Mouse (Mus musculus) B cell, adult 2 months (primary cell): ENCODE measurements around the gene Dchs2.
"Not testable (repeated sequence)": the region's sequence is repeated elsewhere in the genome, so short reads cannot be mapped to it uniquely, and the experiment has no call there.

ENCODE experiments used
- DNase-seq, 2 experiments: peaks; one replicate each; pipeline ENCODE4 v3.0.0; 2022

The Dchs2 gene

DNA sequence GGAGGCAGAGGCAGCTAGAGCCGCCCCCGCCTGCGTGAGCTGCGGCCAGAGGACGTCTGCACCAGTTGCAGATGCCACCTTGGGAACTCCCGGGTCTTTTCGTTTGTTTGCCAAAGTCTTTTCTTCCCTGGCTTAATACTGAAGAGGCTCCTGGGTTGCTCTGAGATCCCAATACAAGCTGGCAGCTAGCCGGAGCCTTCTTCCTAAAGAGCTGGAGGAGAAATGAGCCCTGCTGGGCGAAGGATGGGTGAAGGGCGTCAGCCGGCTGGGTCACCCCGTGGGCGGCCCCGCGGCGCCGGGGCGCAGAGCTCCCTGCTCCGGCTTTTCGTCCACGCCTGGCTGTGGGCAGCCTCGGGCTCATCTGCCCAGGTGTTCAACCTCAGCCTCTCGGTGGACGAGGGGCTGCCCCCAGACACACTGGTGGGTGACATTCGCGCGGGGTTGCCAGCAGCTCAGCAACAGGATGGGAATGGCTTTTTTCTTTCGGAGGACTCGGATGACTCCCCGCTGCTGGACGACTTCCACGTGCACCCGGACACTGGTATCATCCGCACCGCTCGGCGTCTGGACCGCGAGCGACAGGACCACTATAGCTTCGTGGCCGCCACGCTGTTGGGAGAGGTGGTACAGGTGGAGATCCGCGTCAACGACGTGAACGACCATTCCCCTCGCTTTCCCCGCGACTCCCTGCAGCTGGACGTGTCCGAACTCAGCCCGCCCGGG is at the start of gene Dchs2:
TSS of gene Dchs2 (plus strand) at position 223 of the 723 bp plus-strand sequence.
- no peak for DNase-seq

DNA sequence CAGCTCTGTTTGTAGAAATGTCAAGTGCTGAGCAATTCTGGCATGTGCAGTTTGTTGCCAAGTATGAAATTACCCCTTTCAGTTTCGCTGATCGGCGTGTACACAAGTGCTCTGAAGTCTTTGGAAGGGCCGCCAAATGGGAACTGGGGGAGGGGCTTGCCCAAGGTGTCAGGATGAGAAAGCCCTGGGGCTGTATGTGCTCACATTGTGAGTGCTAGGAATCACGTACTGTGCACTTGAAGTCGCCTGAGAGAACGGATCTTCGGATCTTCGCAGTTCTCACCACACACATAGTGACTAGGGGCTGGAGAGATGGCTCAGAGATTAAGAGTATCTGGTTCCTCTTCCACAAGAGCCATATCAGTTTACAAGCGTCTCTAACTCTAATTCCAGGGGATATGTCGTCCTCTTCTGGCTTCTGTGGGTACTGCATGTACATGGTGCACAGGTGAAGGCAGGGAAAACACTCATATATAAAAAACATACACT is 47.1 kb upstream of the Dchs2 start:
- DNase-seq: peak; percentile 79 to 81

DNA sequence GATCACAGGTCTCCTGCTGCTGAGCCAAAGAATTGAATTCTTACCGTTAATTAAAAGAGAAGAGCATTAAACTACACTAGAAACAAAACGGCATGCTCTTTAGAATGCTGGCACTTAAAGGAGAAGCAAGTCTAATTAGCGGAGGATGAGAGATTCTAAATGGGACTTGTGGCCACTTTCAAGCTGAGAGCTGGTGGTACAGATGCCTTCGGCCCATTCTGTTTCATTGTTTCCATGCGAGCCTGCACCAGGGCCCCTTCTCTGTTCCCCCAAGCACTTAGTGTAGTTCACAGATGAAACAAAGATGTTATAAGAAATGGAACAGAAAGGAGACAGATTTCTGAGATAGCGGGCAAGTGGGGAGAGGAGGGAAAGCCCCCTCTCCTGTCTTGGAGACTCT is 30.2 kb upstream of the Dchs2 start:
- no peak for DNase-seq

DNA sequence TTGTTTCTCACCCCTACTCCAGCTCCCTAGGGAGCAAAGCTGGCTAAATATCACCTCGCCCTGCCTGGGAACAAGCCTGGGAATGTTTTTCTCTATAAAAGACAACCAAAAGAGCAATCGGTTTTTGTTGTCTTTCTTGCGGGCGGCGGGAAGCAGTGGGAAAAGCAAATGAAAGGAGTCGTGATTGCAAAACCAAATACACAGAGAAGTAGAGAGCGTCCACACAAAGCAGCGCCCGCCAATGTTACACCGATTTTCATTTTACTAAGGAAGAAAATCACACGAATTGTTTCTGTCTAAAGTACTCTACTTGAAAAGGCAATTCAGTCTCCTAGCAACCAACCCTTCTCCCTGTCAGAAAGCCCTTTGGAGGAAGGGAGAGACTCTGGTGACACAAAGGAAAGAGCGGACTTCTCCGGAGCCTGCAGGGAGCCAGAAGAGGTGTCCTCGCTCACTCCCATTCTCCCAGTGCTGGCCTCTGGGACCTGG is 29.2 kb upstream of the Dchs2 start:
- no peak for DNase-seq

DNA sequence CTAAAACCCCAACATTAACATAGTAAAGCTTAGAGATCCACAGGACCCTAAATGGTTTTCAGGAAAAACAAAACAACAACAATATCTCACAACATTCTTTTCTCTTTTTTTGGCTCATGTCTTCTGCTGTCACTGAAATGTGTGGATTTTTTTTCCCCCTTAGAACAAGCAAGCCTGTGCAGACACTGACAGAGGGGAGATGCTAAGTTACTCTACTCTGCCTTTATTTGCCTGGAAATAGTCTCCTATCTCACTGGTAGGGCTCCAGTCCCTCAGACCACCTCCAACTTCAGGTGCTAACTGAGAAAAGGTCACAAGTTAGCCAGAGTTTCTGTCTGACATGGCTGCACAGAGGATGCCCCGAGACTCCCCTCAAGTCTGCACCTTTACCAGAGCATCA is 28.6 kb upstream of the Dchs2 start:
- DNase-seq: no peak

DNA sequence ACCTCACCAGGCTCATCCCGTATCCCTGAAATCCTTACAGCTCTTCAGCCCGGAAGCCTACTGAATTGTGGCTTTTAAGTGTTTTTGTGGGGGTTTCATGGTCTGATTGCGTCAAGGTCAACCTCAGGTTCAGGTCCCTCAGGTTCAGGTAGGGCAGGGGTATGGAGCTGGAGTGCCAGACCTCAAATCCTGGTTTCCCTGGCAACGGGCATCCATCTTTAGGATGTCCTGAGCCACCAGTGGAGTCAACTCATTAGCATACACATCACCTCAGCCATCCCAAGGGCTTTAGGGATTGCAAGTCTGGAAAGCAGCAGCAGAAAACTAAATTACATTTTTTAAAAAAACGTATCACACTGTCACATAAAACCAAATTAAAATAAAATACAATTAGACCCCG is 28.1 kb upstream of the Dchs2 start:
- DNase-seq: no peak

DNA sequence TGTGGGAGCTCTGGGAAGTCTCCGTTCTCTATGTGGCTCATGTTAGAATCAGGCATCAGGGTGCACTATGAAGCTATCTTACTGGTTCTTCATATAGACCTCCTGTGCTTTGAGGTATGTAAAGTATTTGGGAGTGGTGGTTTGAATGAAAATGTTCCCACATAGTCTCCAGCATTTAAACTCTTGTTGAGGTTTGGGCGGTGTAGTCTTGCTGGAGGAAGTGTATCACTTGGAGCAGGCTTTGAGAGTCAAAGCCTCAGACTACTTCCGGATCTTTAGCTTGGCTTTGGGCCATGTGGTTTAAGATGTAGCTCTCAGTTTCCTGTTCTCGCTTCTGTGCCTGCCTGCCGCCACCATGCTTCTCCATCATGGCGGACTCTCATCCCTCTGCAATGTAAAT is 25.5 kb upstream of the Dchs2 start:
- DNase-seq: no peak

DNA sequence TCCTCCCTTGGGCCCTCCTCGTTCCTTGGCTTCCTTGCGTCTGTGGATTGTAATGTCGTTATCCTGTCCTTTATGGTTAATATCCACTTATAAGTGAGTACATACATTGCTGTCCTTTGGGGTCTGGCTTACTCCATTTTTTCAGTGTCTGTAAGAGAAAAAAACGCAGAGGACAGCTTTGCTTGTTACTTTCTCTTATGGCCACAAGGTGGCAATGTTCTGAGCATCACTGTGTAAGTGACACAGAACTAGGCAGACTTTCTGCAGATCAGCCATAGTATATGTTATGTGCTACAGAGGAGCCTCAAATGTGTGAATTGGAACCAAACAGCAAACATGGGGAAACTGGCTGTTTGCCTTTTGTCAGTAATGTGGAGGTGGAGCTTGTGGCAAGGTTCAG is 17.6 kb upstream of the Dchs2 start:
- DNase-seq: no peak

DNA sequence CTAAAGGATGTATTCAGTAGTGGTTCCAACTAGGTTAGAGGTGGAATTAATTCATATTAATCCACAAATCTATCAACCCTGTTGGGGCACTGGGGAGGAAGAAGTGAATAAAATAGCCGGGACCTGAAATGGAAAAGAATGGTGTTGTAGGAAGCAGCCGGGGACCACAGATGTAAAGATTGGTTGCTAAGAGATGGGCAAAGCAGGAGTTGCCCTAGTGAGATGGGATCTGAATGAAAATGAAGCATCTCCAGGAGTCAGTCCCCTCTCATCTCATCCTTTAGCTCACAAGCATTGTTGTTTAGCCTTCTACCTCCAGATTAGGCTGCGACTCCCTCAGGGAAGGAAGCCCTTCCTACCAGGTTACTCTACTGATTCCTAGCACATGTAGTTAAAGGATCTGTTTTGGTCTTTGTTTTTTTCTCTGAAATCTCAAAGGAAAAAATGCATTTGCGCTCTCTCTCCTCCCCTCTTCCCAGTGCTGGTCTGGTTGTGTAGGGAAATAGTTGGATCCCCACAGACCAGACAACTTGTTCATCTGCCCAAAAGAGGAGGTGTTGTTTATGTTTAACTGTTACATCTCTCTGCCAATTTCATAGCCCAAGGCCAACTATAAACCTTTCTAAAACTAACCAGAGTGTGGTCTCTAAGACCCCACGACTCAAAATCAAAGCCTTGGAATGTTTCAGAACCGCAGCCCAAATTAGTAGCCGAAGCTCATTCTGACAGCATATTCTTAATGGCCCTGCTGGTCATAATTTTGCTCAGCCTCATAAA is 16.1 kb upstream of the Dchs2 start:
- no peak for DNase-seq

DNA sequence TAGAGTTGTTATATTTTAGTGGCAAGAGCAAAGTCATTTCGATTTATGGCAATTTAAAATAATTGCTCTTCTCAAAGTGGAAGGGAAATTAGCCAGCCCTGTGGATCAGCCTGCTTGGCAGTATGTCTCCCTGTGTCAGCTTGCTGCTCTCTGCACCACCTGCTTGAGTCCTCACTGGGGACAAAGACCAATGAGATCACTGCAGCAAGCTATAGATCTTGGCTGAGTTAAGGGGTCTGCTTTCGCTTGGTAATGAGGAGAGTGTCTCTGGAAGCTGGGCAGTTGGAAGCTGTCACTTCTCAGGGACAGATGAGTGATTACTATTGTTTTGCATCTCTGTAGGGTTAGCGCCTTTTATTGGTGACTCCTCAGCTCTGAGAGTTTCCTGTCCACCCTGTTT is 14.9 kb upstream of the Dchs2 start:
- DNase-seq: no peak

DNA sequence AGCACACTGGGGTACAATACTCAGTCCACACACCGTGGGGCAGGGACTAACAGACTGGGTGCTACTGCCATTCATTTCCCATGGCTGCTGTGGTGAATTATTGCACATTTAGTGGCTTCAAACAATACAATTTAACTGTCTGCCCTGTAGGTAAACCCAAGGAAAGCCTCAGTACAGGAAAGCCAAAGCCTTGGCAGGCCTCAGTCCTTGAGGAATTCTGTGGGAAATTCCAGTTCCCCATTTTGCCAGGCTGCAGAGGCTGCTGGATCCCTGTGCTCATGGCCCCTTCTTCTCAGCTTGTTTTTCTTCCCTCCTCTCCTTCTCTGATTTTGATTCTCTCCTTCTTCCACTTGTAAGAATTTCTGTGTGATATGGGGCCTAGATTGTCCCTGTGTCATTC is 12.8 kb upstream of the Dchs2 start:
- no peak for DNase-seq

DNA sequence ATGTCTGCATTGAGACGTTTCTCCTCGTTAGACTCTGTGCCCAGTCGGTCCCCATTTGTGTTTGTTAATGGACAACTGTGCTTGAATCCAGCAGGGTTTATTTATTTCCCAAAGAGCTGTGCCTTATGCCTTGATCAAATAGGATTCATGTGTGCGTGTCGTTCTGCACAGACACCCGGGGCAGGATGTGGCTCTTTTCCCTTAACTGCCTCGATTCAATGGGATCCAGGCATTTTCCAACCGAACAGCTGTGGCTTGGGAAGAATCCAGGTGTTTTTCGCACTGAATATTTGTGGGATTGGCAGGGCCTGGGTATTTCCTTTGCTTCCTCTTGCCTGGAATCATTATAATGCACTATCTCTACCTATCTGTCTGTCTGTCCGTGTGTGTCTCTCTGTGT is 10.2 kb upstream of the Dchs2 start:
- DNase-seq: no peak

DNA sequence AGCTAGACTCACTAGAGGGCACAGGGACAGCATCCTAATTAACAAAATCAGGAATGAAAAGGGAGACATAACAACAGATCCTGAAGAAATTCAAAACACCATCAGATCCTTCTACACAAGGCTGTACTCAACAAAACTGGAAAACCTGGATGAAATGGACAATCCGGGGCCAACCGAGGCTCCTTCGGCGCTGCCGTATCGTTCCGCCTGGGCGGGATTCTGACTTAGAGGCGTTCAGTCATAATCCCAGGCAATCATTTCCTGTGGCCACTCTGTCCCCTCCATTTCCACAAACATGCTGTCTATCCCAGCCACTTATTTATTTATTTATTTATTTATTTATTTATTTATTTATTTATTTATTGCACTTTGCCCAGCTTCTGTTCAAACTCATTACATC is 3.8 kb upstream of the Dchs2 start:
- not testable (repeated sequence) for DNase-seq

DNA sequence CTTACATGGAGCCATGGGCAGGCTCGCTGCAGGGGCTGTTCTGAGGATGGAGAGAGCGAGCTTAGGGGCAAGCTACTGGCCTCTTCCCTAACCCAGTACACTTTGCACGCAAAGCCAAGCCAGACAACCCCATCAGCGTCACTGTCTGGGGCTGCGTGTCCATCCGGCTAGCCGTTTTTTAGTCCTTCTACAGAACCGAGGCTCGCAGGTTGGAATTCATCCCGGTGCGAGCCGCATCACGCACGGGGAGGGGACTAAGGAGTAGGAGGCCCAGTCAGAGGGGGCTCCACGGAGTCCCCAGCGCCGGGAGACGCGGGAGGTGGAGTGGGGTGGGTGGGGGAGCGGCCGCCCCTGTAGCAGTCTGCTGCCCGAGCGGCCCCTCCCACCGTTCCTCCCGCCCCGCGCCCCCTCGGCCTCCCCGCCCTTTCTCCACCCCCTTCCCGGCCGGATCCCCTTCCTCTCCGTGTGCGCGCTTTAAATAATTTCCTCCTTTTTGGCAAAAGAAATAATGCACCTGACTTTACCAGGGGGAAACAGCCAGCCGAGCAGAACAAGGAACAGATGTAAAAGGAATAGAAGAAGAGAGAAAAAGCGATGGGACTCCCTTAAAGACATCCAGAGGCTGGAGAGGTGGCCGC is 541 bp upstream of the Dchs2 start:
- DNase-seq: no peak

DNA sequence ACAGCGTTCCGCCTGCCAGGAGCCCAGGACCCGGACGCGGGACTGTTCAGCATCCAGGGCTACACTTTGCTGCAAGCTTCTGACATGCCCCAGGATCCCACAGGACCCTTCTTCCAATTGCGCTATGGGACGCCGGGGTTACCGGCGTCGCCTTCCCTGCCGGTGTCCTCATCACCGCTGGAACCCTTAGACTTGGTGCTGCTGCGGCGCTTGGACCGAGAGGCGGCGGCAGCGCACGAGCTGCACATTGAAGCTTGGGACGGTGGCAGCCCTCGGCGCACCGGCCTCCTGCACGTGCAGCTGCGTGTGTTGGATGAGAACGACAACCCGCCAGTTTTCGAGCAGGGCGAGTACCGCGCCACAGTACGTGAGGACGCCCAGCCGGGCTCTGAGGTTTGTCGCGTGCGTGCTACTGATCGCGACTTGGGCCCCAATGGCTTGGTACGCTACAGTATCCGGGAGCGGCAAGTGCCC is 738 bp downstream of the Dchs2 start:
- no peak for DNase-seq

DNA sequence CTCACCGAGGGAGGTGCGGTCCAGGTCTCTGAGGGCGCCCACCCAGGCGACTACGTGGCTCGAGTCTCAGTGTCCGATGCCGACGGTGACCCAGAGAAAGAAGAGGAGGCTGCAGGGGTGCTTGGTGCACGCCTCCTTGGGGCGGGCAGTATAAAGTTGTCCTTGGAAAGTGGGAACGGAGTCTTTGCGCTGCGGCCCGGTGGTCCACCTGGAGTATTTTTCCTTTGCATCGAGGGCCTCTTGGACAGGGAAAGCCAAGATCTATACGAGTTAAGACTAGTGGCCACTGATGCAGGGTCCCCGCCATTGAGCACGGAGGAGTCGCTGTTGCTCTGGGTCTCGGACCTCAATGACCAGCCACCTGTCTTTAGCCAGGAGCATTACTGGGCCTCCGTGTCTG is 1.4 kb downstream of the Dchs2 start:
- DNase-seq: no peak

DNA sequence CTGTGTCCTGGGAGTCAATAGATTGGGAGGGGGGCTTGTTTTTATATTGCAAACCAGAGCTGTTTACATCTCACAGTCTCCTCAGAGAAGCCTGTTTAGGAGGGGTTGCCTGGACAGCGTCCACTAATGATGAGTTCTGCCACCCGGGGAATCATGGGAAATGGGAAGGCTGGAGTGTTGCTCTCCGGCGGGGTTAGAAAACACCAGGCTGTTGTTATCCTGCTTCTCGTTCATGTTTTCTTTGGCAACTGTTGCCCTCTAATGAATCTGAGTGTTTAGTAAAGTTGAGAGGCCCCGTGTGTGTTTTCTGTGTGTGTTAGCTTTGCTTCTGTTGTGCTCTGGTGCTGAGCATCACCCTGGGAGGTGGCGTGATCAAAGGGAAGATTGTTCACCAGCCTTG is 8.7 kb downstream of the Dchs2 start:
- no peak for DNase-seq

DNA sequence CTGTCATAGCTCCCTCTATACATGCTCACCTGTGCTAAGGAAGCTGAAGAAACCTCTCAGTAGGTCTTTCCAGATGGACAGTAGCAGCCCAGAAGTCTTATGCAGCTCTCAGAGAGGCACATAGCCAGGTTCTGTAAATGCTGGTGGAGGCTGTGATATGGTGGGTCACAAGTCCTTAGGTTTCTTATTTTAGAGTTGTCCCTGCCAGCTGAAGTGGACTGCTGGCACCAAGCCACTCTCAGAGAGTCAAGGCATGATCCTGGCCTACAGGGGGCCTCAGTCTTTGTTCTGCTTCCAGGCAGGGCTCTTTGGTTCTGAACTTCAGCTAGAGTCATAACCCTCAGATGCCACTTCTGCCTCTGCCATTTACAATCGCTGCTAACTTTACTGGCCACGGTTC is 11.1 kb downstream of the Dchs2 start:
- no peak for DNase-seq

DNA sequence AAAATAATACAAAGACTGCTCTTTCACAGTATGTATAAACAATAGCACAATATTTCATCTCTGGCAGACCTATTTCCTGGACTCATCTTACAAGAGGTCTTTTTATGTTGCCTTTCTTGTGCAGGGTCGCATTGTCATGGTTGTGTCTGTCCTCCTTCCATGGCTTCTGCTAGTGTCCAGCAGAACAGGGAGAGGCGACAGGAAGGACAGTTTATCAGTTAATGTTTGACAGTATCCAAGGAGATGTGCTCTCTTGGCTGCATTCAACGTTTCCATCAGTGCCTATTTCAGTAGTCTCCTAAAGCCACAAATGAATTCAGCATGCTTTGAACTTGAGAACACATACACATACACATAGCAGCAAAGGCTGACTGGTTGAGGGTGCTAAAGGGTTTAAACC is 17.9 kb downstream of the Dchs2 start:
- no peak for DNase-seq

DNA sequence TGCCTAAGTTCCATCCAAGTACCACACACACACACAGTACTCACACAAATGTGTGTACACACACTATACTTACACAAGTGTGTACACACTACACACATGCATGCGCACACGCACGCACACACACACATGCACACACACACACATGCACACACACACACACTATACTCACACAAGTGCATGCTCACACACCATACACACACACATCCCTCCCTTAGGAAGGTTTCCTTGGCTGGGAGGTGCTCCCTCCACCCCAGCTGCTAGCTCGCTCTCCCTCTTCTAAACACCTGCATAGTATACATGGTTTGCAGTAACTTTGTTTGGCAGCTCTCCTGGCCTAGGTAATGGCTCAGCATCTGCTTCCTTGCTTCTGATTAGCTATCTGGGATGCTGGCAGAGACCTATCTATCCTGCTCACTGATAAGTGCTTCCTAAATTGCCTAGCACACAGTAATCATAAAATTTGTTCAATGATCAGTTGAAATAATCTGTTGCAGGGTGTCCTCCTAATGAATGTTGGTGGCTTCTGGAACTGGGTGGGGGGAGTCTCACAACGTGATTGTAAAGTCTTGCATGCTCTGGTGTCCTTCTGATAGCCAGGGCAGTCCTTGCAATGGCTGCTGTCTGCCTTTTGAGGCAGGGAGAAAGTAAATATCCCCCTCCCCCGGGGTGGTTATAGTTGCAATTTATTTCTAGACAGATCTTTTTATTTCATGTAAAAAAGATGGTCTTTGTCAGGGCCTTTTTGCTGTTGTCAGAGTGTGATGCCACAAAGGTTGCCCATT is 19.7 kb downstream of the Dchs2 start:
- DNase-seq: no peak

DNA sequence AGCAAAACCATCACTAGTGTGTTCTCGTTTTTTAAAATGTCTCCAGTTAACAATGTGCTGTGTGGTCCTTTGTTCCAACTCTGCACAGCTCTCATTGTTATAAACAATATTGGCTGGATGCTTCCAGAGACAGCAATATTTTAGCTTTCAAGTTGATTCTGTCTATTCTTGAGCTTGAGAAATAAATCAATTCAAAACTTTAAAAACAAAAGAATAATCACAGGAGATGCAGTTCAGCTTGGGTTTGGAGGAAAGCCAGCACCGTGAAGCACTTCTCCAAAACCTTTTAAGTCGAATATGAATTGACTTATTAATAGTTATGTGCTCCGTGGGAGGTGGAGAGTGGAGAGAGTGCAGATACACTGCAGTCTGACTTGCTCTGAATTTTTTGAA is 20.3 kb downstream of the Dchs2 start:
- no peak for DNase-seq

DNA sequence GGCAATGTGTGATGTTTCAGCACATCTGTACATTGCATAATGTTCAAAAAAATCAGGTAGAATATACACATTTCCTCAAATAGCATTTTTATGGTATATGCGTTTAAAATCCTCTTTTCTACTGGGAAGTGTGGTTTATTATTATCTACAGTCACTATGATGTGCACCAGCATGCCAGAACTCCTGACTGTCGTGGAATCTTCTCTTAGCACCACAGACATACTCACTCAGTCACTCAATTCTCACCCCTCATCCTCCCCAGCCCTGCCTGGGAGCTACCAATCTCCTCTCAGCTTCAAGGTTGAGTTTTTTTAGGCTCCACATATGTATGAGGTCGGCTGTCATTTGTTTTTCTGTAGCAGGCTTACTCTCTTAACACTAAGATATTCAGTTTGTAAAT is 20.8 kb downstream of the Dchs2 start:
- DNase-seq: no peak

DNA sequence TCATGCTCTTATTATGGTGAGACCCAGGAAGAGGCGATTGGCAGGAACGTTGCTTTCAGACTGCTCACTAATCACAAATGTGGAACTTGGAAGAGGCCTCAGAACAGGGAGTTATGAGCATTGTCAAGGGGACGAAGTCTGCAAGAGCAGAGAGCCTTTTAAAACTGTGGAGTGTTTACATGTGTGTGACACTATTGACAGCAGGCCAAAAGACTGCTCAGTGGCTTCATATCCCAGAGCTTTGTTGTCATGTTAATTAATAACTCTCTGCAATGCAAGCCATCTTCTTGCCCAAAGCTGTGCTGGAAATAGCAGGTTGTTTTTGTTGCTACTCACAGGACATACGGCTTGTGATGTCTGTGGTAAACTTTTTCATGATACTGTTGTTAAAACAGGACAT is 27.9 kb downstream of the Dchs2 start:
- no peak for DNase-seq
